Mouse (Mus musculus) hematopoietic stem cell, adult 5-6 weeks (primary cell): Measurements from ENCODE around the gene Rhoh. TPM values are rescaled to one million over a fixed set of nuclear protein-coding genes. Genes with fewer than 3 reads are reported as not detected.

Experiments
- ATAC-seq, 2 experiments: fragments of 125-278 bp in 1 of 2; replicated peaks in 1 of 2; 2 replicates each; pipeline ENCODE4 v1.8.0; 2016 to 2017; ENCODE audit warnings: inconsistent platforms in 2 of 2, mild to moderate bottlenecking in 2 of 2, moderate number of reproducible peaks in 2 of 2, low read depth in 1 of 2, moderate TSS enrichment in 1 of 2; ENCODE audit not compliant: low FRiP score in 2 of 2, poor library complexity in 2 of 2, severe bottlenecking in 2 of 2, insufficient read depth in 1 of 2, low TSS enrichment in 1 of 2
- total RNA-seq: library from RNA; stranded (forward); fragments of 172-1452, 232-1000 nt; gene quantifications from 2 replicates; pipeline ENCODE4 v1.2.3, GENCODE M21; 2017

Gene Rhoh
- total RNA-seq, 1 experiment from 2014 or later, result 47.1 TPM

- no peak; a peak in 1 of 4 replicates for ATAC-seq
Observed at GRCm38 (mm10) chr5:65909321-65909720, 48.3 kb downstream of the Rhoh start.

DNA sequence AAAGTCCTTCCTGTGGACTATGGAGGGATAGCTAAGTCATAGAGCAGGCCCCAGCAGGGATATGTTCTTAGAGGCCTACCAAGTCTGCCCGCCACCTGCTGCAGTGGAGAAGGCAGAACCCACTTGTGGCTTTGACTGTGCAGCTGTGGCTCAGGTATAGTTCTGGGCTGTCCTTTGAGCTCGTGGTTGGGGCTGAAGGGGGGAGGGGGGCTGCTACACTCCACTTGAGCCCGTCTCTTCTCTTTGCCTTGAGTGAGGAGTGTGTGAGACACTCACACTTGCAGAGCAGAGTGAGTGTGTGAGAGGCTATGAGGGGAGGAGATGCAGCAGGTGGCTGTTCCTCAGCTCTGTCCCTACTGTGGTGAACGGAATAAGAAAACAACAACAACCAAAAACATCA lies 49.4 kb downstream of the Rhoh start:
- ATAC-seq, result peak in 1 of 2 experiments; percentile 37; a peak in 2 of 4 replicates

DNA sequence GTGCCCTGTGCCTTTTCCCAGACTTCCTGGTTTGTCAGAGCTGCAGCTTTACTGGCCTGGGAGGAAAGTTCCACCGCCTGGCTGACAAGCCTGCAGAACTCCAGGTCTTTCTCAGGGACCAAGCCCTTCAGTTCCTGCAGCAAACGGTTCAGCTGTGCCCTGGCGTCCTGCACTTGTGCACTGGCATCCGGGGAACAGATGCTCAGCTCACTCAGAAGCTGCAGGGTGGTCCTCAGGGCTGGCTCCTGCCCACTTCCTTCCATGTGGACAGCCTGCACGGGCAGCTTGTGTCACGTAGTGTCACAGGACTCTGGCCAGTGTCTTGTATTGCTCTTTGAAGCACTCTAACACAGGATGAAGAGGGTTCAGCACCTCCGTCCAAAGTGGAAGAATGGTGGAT lies 50.7 kb downstream of the Rhoh start:
- ATAC-seq, result peak; percentile 17 to 53; a peak in 3 of 4 replicates

DNA sequence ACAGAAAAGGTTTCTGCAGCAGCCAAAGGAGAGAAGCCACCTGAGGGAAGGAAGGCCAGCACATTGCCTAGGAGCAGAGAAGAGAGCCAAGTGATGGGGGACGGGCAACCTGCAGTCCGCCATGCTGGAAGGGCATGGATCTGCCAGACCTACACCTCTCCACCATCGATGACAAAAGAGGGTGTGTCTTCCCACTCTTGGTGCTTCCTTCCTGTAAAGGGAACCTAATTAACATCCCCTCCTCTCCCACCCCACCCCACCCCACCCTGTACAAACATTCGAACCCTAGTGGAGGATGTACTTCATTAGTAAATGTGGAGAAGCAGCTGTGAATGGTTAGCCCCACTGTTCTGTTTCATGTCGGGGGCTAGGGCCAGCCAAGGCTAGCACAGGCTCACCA lies 51.2 kb downstream of the Rhoh start:
- no peak for ATAC-seq

GRCm38 (mm10) chr5:65913126-65913525 lies 52.1 kb downstream of the Rhoh start:
- no peak for ATAC-seq

DNA sequence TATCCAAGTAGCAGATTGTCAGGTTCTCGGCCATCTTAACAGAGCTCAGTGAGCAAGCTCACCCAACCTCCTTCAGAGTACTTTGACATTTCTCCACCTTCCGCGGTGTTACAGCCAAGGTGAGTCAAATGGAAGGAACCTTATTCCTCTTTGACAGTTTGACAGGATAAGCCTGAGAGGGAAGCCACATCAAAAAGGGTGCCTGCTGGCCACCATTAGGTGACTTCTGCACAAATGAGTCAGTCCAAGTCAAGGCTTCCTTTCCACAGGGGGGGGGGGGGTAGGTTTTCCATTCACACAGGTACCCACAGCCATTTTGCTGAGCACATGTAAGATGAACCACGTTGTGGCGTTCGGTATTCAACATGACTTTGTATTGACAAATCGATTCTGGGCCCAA lies 53.3 kb downstream of the Rhoh start:
- ATAC-seq, result no peak

DNA sequence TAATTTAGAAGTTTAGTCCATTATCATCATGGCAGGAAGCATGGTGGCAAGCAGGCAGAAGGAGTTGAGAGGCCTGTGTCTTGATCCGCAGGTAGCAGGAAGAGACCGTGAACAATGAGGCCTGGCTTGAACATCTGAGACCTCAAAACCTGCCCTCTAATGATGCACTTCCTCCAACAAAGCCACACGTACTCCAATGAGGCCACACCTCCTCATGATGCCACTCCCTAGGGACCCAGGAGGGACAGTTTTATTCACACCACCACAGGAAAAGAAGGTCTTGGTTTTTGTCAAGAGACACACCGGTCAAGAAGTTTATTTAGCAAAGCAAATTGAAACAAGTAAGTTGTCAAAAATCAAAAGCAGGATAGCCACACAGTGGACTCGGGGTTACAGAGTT lies 55.9 kb downstream of the Rhoh start:
- ATAC-seq, result no peak

DNA sequence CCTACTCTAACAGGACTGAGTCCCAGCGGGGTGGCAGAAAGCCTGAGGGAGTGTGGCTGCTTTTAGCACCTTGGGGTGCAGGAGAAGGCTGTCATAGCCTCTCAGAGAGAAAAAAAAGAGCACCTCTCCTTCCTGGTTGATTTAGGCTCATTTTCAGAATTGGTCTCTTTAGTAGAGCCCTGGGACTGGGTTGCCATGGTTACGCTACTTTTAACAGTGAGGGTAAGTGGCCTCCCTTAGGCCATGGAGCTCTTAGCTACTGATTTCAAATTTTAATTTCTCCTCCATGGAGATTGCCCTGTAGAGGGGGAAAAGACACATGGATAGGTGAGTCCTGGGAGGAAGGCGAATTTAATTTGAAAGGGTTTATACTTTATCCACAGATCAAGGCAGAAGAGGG lies 57.6 kb downstream of the Rhoh start:
- ATAC-seq, result no peak

- ATAC-seq, result peak; percentile 83 to 87
Observed at GRCm38 (mm10) chr5:65919326-65919725, 58.3 kb downstream of the Rhoh start.

GRCm38 (mm10) chr5:65919904-65920303 lies 58.9 kb downstream of the Rhoh start:
- ATAC-seq, result peak; percentile 12 to 14; a peak in 1 of 4 replicates

DNA sequence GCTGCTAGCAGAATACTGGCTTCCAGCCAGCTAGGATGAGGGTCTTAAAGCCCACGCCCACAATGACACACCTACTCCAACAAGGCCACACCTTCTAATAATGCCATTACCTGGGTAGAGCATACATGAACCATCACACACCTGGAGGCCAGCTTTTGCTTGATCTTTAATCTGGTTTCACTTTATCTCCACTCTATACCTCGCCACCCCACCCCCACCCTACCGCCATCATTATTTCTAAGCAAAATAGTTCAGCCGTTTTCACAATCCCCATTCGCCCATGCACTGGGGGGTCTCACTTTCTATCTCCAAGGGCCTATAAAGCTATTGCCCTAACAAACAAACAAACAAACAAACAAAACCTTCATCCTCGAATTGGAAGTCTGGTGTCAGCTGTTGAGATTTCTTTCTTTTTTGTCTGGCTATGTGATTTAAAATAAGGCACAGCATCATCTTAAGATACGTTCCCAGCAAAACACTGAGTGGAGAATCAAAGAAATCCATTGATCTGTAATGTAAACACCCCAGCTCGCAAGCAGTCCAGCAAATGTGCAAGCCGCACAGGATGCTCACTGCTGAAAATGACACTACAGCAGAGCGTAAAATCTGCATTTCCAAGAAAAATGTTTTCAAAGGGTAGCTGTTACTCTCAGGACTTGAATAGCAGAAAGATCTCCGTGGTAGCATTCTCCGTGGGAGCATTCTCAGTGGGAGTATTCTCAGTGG lies 59.9 kb downstream of the Rhoh start:
- ATAC-seq, result no peak

DNA sequence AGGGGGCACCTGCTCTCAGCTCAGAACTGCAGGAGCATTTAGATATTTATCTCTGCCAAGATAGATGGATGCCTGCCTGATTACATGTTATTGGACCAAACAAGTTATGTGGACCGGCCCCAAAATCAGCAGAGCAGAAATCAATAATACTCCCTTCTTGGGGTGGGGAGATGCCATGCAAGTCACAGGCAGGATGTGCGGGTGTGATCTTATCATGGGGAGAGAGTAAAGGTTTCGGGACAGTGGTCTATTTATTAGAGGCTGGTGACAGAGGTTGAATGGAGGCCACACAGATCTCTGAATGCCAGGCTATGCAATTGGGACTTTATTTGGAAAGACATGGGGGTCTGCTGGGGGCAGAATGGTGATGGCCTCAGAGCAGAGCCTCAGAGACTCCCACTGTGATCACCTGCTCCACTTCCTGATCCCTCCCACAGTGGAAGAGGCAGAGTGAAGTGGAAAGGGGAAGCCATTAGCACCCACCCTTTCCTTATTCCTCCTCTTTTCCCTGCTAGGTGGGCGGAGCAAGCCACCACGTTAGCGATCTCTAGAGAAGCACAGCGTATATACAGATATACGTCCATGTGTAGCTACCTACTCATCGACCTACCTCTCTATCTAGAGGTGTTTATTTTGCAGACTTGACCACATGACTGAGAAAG lies 60.6 kb downstream of the Rhoh start:
- ATAC-seq, result no peak

- ATAC-seq, result no peak
Observed at GRCm38 (mm10) chr5:65926666-65927065, 65.7 kb downstream of the Rhoh start.

DNA sequence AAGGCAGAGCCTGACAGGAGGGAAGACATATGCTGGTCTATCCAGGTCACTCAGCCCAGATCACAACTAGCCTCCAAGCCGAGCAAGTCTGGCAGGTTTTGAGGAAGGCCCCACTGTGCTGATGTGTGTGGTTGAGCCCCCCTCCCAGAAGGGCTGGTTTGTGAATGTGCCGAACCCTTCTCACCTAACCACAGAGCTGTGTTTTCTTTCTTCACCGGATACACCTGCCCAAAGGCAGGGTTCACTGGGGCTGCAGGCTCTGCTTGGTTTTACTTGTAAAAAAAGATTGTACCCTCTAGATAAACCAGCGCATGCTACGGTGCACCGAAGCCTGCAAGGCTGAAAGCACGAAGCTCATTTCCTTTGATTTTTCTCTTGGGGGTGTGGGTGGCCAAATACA lies 68.1 kb downstream of the Rhoh start:
- peak; percentile 96 to 98 for ATAC-seq

GRCm38 (mm10) chr5:65930171-65930570 lies 69.2 kb downstream of the Rhoh start:
- ATAC-seq, result no peak

DNA sequence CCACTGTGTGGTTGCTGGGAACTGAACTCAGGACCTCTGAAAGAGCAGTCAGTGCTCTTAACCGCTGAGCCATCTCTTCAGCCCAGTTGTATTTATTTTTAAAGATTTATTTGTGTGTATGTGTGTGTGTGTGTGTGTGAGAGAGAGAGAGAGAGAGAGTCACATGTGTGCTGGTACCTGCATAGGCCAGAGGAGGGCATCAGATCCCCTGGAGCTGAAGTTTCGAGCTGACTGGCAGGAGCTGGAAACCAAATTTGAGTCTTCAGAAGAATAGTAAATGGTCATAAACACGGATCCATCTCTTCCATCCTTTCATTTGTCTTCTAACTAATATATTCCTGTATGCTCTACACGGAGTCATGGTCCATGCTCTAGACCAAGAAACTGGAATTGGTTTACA lies 72.2 kb downstream of the Rhoh start:
- ATAC-seq, result no peak

- ATAC-seq, result no peak
Observed at GRCm38 (mm10) chr5:65933764-65934163, 72.8 kb downstream of the Rhoh start.

GRCm38 (mm10) chr5:65934783-65935182 lies 73.8 kb downstream of the Rhoh start, which contains the start of gene Chrna9:
Gene Chrna9 (plus strand): TSS chr5:65934921.
- ATAC-seq, result no peak
